ENCODE assay signal across 30 mouse cellular contexts in genomic region chr8:70380069-70380468, GRCm38 (mm10). TPM values are rescaled to one million over a fixed set of nuclear protein-coding genes. Genes with fewer than 3 reads are reported as not detected.
A peak's percentile ranks its signal among the peaks of the same experiment; 100 is the strongest.
DNase-seq lines count a peak whose midpoint lies in the region; ATAC-seq lines count a peak whose summit lies in the region.
"Had no signal": no experiment of that assay in that cellular context is flagged by ENCODE, and none has a peak within 500 bp of the region (broad histone marks: within the 10 kb centered on the region; RNA-seq: fewer than 3 reads in every experiment).

No protein-coding gene starts in this region.

- H3K27ac ChIP-seq in neural tube, embryonic 15.5 days (replicated peaks), result no peak overlapping the region
- H3K27ac ChIP-seq: embryonic facial prominence, embryonic 10.5 days; embryonic facial prominence, embryonic 15.5 days; forebrain, embryonic 13.5 days; hindbrain, embryonic 13.5 days; liver, embryonic 12.5 days had no signal

- no peak for ATAC-seq in neural tube, embryonic 15.5 days (ENCODE audit: low FRiP score)
- ATAC-seq: activated CD4-positive, CD25-positive, alpha-beta regulatory T cell, adult 4 months; forebrain, embryonic 13.5 days; intestine, embryonic 16.5 days; liver, embryonic 12.5 days; liver, postnatal 0 days; midbrain, embryonic 16.5 days had no signal

- no peak overlapping the region for H3K9ac ChIP-seq in neural tube, embryonic 15.5 days (replicated peaks)
- H3K9ac ChIP-seq: embryonic facial prominence, embryonic 15.5 days; forebrain, embryonic 13.5 days; heart, embryonic 12.5 days; hindbrain, embryonic 13.5 days; liver, embryonic 12.5 days; liver, postnatal 0 days had no signal

- H3K9me3 ChIP-seq in neural tube, embryonic 15.5 days (replicated peaks), result no peaks in the 10 kb centered on the region
- H3K9me3 ChIP-seq: embryonic facial prominence, embryonic 10.5 days; embryonic facial prominence, embryonic 15.5 days; forebrain, embryonic 13.5 days; heart, embryonic 12.5 days; hindbrain, embryonic 13.5 days; liver, embryonic 12.5 days had no signal

- H3K27me3 ChIP-seq in neural tube, embryonic 15.5 days (replicated peaks), result peaks cover 56% of the 10 kb centered on the region
- H3K27me3 ChIP-seq: CH12.LX had no signal

- peak; percentile 46 for DNase-seq in cerebellum, adult 11 months
- DNase-seq in cerebellum, adult 8-10 months, result no peak
- peak; percentile 45 for DNase-seq in layer of hippocampus, adult 9-11 months
- no peak for DNase-seq in layer of hippocampus, adult 9-10 months (ENCODE audit: low spot score)
- peak; percentile 42 for DNase-seq in right cerebral cortex, postnatal 25 days
- DNase-seq in right cerebral cortex, postnatal 4 days, result no peak
- DNase-seq in kidney, adult 9 months, result no peak
- DNase-seq: adrenal gland, adult 2 months; adrenal gland, postnatal 36 days; gastrocnemius, postnatal 36 days; heart, adult 18-20 months; heart, postnatal 4 days; kidney, adult 8-10 months; kidney, postnatal 10 days; liver, postnatal 0 days; lung, postnatal 36 days; thymus, adult 18-20 months; thymus, postnatal 25 days had no signal

- H3K4me1 ChIP-seq in neural tube, embryonic 15.5 days, result peaks cover 16% of the 10 kb centered on the region

- no peak overlapping the region for H3K4me2 ChIP-seq in neural tube, embryonic 15.5 days
- H3K4me2 ChIP-seq: embryonic facial prominence, embryonic 15.5 days; forebrain, embryonic 13.5 days; heart, embryonic 12.5 days; hindbrain, embryonic 13.5 days; liver, embryonic 12.5 days; midbrain, embryonic 11.5 days had no signal

- H3K4me3 ChIP-seq in neural tube, embryonic 15.5 days (replicated peaks), result no peak overlapping the region
- H3K4me3 ChIP-seq: embryonic facial prominence, embryonic 10.5 days; embryonic facial prominence, embryonic 15.5 days; forebrain, embryonic 13.5 days; heart, embryonic 12.5 days; hindbrain, embryonic 13.5 days; liver, embryonic 12.5 days had no signal

- H3K36me3 ChIP-seq in neural tube, embryonic 15.5 days, result 0 out of 2 replicates have a peak, but pooled peaks cover 4% of the 10 kb centered on the region
- H3K36me3 ChIP-seq: liver, embryonic 12.5 days had no signal

- WGBS in neural tube, embryonic 15.5 days, result 83% methylated on average over 12 of the region's 12 CpGs

RNA-seq across cellular contexts. Expression of gene Comp, which starts 6.7 kb away (rescaled TPM):
- polyA plus RNA-seq in neural tube, embryonic 15.5 days (2015; fragmentation: Nextera tagmentation; extraction: Ambion mirVana), result 3.1 and 6.4 TPM in 2 replicates
- polyA plus RNA-seq: midbrain, embryonic 11.5 days had no signal

RNA-seq across cellular contexts. Expression of gene Upf1, which starts 27.0 kb away (rescaled TPM):
- 11.8 and 12.6 TPM in 2 replicates for polyA plus RNA-seq in neural tube, embryonic 15.5 days (2015; fragmentation: Nextera tagmentation; extraction: Ambion mirVana)

RNA-seq across cellular contexts. Expression of gene Gdf1, which starts 50.5 kb away (rescaled TPM):
- polyA plus RNA-seq in neural tube, embryonic 15.5 days (2015; fragmentation: Nextera tagmentation; extraction: Ambion mirVana), result 7.9 and 9.8 TPM in 2 replicates

RNA-seq across cellular contexts. Expression of gene Crtc1, which starts 59.3 kb away (rescaled TPM):
- polyA plus RNA-seq in neural tube, embryonic 15.5 days (2015; fragmentation: Nextera tagmentation; extraction: Ambion mirVana), result 44.9 and 45.6 TPM in 2 replicates

Comparison
In these comparisons a context has a peak if more than half of its experiments do, and no peak if none do; other contexts are left out.
1. DNase-seq: peak in cerebellum, adult 11 months (single experiment), layer of hippocampus, adult 9-11 months (single experiment) and right cerebral cortex, postnatal 25 days (single experiment); none in cerebellum, adult 8-10 months (single experiment), layer of hippocampus, adult 9-10 months (single experiment), right cerebral cortex, postnatal 4 days (single experiment) and kidney, adult 9 months (single experiment).